In the genomic region with DNA sequence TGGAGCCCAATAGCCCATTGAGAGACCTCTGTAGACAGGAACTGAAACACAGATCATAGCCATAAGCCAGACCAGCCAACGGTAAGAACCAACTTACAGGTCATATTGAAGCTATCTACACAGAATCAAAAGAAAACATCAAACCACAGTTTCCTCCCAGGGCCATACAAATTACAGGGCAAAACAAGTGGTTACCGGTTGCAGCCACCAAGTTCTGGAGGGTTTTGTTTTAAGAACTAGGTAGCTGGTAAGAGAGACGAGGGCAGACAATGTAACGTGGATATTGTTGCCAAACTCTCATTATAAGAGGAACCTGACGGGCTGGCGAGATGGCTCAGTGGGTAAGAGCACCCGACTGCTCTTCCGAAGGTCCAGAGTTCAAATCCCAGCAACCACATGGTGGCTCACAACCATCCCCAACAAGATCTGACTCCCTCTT, we compare ENCODE assay signal across 13 mouse cellular contexts. TPM values are rescaled to one million over a fixed set of nuclear protein-coding genes. Genes with fewer than 3 reads are reported as not detected.
DNase-seq lines count a peak whose midpoint lies in the region; ATAC-seq lines count a peak whose summit lies in the region.
"Had no signal": no experiment of that assay in that cellular context is flagged by ENCODE, and none has a peak within 500 bp of the region (broad histone marks: within the 10 kb centered on the region; RNA-seq: fewer than 3 reads in every experiment).

No protein-coding gene starts in this region.

- intact Hi-C loops in gastrocnemius, postnatal 36 days (cut with DNase I) = no loop called here

- ATAC-seq in megakaryocyte-erythroid progenitor cell, adult 5-6 weeks (replicated peaks; ENCODE audit: low FRiP score, low TSS enrichment, poor library complexity, severe bottlenecking) = peak; percentile 39
- ATAC-seq: forebrain, embryonic 14.5 days had no signal

- peak; percentile 54 for DNase-seq in thymus, postnatal 0 days (ENCODE audit: low spot score)
- no peak for DNase-seq in thymus, postnatal 4 days
- peak; percentile 82 for DNase-seq in T-cell, adult 2 months (ENCODE audit: low spot score)
- no peak for DNase-seq in cerebellum, adult 11-12 months
- DNase-seq in gastrocnemius, postnatal 36 days = no peak
- no peak for DNase-seq in gastrocnemius, adult 8-10 months (ENCODE audit: low spot score in 2 of 2)
- DNase-seq: gastrocnemius, adult 2 months; heart, postnatal 4 days; layer of hippocampus, adult 9-11 months; left cerebral cortex, postnatal 4 days; lung, adult 18-20 months had no signal

RNA-seq across cellular contexts. Expression of a gene that starts 13.2 kb away (rescaled TPM):
- 218 and 221 TPM in 2 replicates for polyA plus RNA-seq in thymus, postnatal 0 days (2015; fragmentation: Nextera tagmentation; extraction: Ambion mirVana)
- total RNA-seq in megakaryocyte-erythroid progenitor cell, adult 5-6 weeks (2014; fragmentation: Nextera tagmentation) = 205 and 254 TPM in 2 replicates
- total RNA-seq in megakaryocyte-erythroid progenitor cell, adult 5-6 weeks (2017) = 198 and 535 TPM in 2 replicates
- not detected for total RNA-seq in gastrocnemius, postnatal 36 days (2021)
- under 1 TPM in 3 of 4 experiments, not detected in 1; 0.36 to 0.46 (median 0.40) TPM for total RNA-seq in gastrocnemius, adult 8-10 months (2022)
- total RNA-seq: gastrocnemius, adult 2 months had no signal

Comparison
In these comparisons a context has a peak if more than half of its experiments do, and no peak if none do; other contexts are left out.
1. DNase-seq: peak in thymus, postnatal 0 days (single experiment) and T-cell, adult 2 months (single experiment); none in thymus, postnatal 4 days (single experiment), cerebellum, adult 11-12 months (single experiment), gastrocnemius, postnatal 36 days (0 of 2) and gastrocnemius, adult 8-10 months (0 of 2).
2. RNA of a gene that starts 13.2 kb away (total RNA-seq): 198 to 535 TPM in megakaryocyte-erythroid progenitor cell, adult 5-6 weeks; 0.36 to 0.46 TPM in gastrocnemius, adult 8-10 months and not detected in gastrocnemius, postnatal 36 days; every median in the first group is over 100 times any median in the second.